Mouse (Mus musculus): ENCODE data around the gene 1700018B08Rik. TPM values are rescaled to one million over a fixed set of nuclear protein-coding genes. Genes with fewer than 3 reads are reported as not detected.

Gene 1700018B08Rik
- polyA plus RNA-seq, 1 experiment = not detected

DNA sequence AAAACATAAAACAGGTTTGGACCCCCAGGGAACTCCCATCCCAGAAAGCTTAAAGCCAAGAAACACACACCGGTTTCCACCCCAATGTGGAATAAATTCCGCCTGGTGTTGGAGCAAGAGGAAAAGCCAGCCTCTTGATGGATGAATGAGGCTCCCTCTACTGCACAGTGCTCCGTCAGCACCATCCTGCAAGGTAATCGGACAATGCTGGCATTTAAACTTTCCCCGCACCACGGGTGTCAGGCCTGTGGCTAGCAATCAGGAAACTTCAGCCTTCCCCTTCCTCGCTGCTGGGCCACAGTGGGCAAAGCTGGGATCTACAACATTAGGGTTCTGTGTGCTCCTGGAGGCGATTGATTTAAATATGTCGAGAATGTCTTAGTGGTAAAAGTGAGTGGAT is 52.5 kb downstream of the 1700018B08Rik start:
- H3K4me2 ChIP-seq (ENCODE audit: low read depth) = no peak overlapping the region
- no peak overlapping the region for H3ac ChIP-seq (ENCODE audit: control insufficient read depth, insufficient read length)
- no peaks in the 10 kb centered on the region for H3K36me3 ChIP-seq (ENCODE audit: control insufficient read depth, insufficient read depth)
- H3K4me3 ChIP-seq = no peak overlapping the region
- H3K27me3 ChIP-seq (ENCODE audit: control insufficient read depth, insufficient read depth, insufficient read length) = peaks cover 22% of the 10 kb centered on the region
- no peak for TF ChIP-seq MAX (IDR thresholded peaks at IDR 0.05; ENCODE audit: low read depth)
- no peaks in the 10 kb centered on the region for H3K79me2 ChIP-seq (ENCODE audit: control insufficient read depth, insufficient read depth)

DNA sequence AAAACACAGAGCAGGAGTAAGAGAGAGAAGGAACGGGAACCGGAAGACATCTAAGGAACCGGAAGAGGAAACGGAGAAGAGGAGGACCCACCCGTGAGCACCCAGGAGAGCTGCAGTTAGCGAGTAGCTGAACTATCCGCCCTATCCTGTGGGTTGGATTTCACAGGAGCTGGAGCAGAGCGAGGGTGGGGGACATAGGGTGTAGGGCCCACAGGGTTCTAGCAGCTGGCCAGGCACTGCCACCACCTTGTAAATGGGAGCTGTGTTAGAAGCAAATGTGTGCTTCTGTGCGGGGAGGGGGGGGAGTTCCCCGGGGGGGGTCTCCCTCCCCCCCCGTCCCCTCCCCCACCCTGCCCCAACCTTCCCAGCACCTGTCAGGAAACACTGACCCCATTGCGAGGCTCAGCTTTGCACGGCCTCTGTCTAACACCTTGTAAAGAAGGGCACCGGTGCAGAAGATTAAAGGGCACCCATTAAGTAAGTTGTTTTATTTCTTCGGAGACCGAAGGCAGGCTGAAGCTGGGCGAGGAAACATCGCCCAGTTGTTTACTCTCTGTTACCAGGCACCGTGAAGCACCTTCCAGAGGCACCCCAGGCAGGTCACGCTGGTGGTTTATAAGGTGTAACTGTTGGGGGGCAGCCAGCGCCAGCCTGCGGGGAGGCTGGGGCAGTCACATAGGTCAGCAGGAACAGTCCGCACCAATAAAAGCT is 59.9 kb downstream of the 1700018B08Rik start:
- no peaks in the 10 kb centered on the region for H3K36me3 ChIP-seq (ENCODE audit: control insufficient read depth, insufficient read depth)
- no peak overlapping the region for H3ac ChIP-seq (ENCODE audit: control insufficient read depth, insufficient read length)
- TF ChIP-seq REST (IDR thresholded peaks at IDR 0.05; ENCODE audit: insufficient read depth, insufficient read length) (no peak), TCF3 (IDR thresholded peaks at IDR 0.05; ENCODE audit: insufficient read length, low read depth) (no peak), MYOG (IDR thresholded peaks at IDR 0.05; ENCODE audit: control insufficient read depth in 1 of 3, insufficient read depth in 1 of 3, insufficient read length in 2 of 3, low read depth in 2 of 3) (no peak)
- no peak overlapping the region for H3K4me3 ChIP-seq
- no peaks in the 10 kb centered on the region for H3K79me2 ChIP-seq (ENCODE audit: control insufficient read depth, insufficient read depth)
- peaks cover 5% of the 10 kb centered on the region for H3K27me3 ChIP-seq (ENCODE audit: control insufficient read depth, insufficient read depth, insufficient read length)
- H3K4me2 ChIP-seq (ENCODE audit: low read depth) = no peak overlapping the region

Other genes with a start within 250 kb of the 1700018B08Rik start
- 23.3 TPM for gene Fbxo31, start 34.5 kb upstream of the 1700018B08Rik start, polyA plus RNA-seq (2012; fragmentation: generic; extraction: Trizol)
- gene Map1lc3b, start 46.0 kb upstream of the 1700018B08Rik start, polyA plus RNA-seq (2012; fragmentation: generic; extraction: Trizol) = 186 TPM
- 11.9 TPM for gene Zcchc14, start 108.6 kb upstream of the 1700018B08Rik start, polyA plus RNA-seq (2012; fragmentation: generic; extraction: Trizol)
- gene Jph3, start 185.3 kb upstream of the 1700018B08Rik start, polyA plus RNA-seq (2012; fragmentation: generic; extraction: Trizol) = not detected